Mouse (Mus musculus) embryonic facial prominence, embryonic 10.5 days (tissue): ENCODE data around the gene Abcc1. TPM values are rescaled to one million over a fixed set of nuclear protein-coding genes. Genes with fewer than 3 reads are reported as not detected.

Experiments
- DNase-seq: peaks from one replicate; pipeline ENCODE4 v3.0.0-alpha.2; 2017; ENCODE audit warnings: low spot score
- H3K27ac ChIP-seq: fragments of 300-500 bp; sonication (generic); replicated peaks from 2 replicates; pipeline ENCODE4 v1.5.1; 2016; ENCODE audit warnings: mild to moderate bottlenecking
- H3K27me3 ChIP-seq: fragments of 300-500 bp; sonication (generic); replicated peaks from 2 replicates; pipeline ENCODE4 v1.6.1; 2016; ENCODE audit warnings: low read depth, mild to moderate bottlenecking; ENCODE audit not compliant: poor library complexity, severe bottlenecking
- H3K36me3 ChIP-seq: fragments of 300-500 bp; sonication (generic); replicated peaks from 2 replicates; pipeline ENCODE4 v1.6.1; 2016; ENCODE audit warnings: mild to moderate bottlenecking, moderate library complexity
- H3K4me1 ChIP-seq: fragments of 300-500 bp; sonication (generic); 2 replicates; pipeline ENCODE4 v1.6.1; 2016
- H3K4me3 ChIP-seq: fragments of 300-500 bp; sonication (generic); 2 replicates; pipeline ENCODE4 v1.5.1; 2016; ENCODE audit warnings: mild to moderate bottlenecking, moderate library complexity
- H3K9me3 ChIP-seq: fragments of 300-500 bp; sonication (generic); 2 replicates; pipeline ENCODE4 v1.6.1; 2016; ENCODE audit warnings: mild to moderate bottlenecking
- WGBS: fragments of 180-500 bp; shearing (Covaris S2); methylation state at CpG from one replicate; pipeline ENCODE4 v1.1.7; 2016; 5-methylcytosine and 5-hydroxymethylcytosine counted together
- polyA plus RNA-seq: library from polyadenylated mRNA; unstranded; fragments of >200 nt; fragmentation: Nextera tagmentation; extraction: Ambion mirVana; gene quantifications from 2 replicates; pipeline ENCODE4 v1.2.1, GENCODE M21; 2016

Gene Abcc1
- polyA plus RNA-seq, 1 experiment from 2014 or later, result 12.1 TPM

GRCm38 (mm10) chr16:14422081-14422480, 60.7 kb downstream of the Abcc1 start:
- H3K4me1 ChIP-seq, result no peaks in the 10 kb centered on the region
- no peak overlapping the region for H3K27ac ChIP-seq
- no peaks in the 10 kb centered on the region for H3K9me3 ChIP-seq
- no peak overlapping the region for H3K4me3 ChIP-seq
- H3K36me3 ChIP-seq, result peaks cover 35% of the 10 kb centered on the region
- 96% methylated on average over 3 of the region's 3 CpGs for WGBS
- no peak for DNase-seq
- no peaks in the 10 kb centered on the region for H3K27me3 ChIP-seq

- Histone ChIP-seq H3K4me1 (no peaks in the 10 kb centered on the region), H3K9me3 (no peaks in the 10 kb centered on the region), H3K27me3 (no peaks in the 10 kb centered on the region), H3K27ac (no peak overlapping the region), H3K4me3 (no peak overlapping the region), H3K36me3 (peaks cover 23% of the 10 kb centered on the region)
- WGBS, result 87% methylated on average over 6 of the region's 6 CpGs
- DNase-seq, result no peak
Measured at GRCm38 (mm10) chr16:14429371-14429770, 68.0 kb downstream of the Abcc1 start.

GRCm38 (mm10) chr16:14432996-14433395, 71.6 kb downstream of the Abcc1 start:
- Histone ChIP-seq H3K36me3 (peaks cover 40% of the 10 kb centered on the region), H3K4me1 (no peaks in the 10 kb centered on the region), H3K27ac (no peak overlapping the region), H3K27me3 (no peaks in the 10 kb centered on the region), H3K9me3 (no peaks in the 10 kb centered on the region), H3K4me3 (no peak overlapping the region)
- WGBS, result 95% methylated on average over 5 of the region's 5 CpGs
- DNase-seq, result no peak

DNA sequence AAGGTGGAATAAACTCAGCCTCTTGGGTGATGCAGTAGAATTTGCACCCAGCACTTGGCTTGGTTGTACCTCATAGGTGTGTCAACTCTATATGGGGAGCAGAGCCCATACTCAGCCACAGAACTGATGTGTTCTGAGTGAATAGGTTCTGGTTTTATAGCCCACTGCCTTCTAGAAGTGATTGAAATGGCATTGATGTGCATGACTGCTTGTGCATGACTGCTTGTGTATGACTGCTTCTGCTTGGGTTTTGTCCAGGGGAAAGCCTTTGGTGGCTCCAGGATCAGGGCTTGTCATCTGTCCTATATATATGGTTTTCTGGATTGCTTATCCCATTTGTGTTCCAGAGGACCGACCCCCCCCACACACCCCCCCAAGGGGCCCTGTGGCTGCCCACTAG, 74.2 kb downstream of the Abcc1 start:
- Histone ChIP-seq H3K4me1 (no peaks in the 10 kb centered on the region), H3K4me3 (no peak overlapping the region), H3K27ac (no peak overlapping the region), H3K36me3 (peaks cover 45% of the 10 kb centered on the region), H3K27me3 (no peaks in the 10 kb centered on the region), H3K9me3 (no peaks in the 10 kb centered on the region)
- WGBS, result 96% methylated on average over 1 of the region's 1 CpGs
- DNase-seq, result no peak

DNA sequence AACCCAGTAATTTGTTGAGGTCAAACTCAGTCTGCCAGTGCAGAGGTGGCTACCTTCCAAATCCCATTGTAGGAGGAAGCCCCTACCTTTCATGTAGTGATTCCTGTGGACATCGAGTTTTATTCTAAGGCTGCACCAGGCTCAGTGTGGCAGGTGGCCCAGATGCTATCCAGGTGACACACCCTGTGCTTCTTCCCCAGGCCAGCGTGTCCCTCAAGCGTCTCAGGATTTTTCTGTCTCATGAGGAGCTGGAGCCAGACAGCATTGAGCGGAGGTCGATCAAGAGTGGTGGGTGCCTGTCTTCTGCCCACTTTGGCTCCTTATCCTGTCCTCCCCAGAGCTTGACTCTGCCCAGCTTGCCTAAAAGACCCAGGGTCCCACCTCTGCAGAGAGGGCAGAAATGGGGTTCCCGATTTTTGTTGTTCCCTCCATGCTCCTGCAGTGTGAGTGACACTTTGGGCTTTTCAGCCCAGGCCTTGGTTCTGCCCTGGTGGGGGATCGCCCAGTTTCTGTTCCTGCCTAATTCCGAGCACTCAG, 76.2 kb downstream of the Abcc1 start:
- Histone ChIP-seq H3K27me3 (no peaks in the 10 kb centered on the region), H3K4me3 (no peak overlapping the region), H3K27ac (no peak overlapping the region), H3K9me3 (no peaks in the 10 kb centered on the region), H3K36me3 (peaks cover 47% of the 10 kb centered on the region), H3K4me1 (no peaks in the 10 kb centered on the region)
- 96% methylated on average over 8 of the region's 8 CpGs for WGBS
- DNase-seq, result no peak

GRCm38 (mm10) chr16:14438561-14438960, 77.2 kb downstream of the Abcc1 start:
- no peaks in the 10 kb centered on the region for H3K4me1 ChIP-seq
- peaks cover 57% of the 10 kb centered on the region for H3K36me3 ChIP-seq
- no peaks in the 10 kb centered on the region for H3K27me3 ChIP-seq
- H3K27ac ChIP-seq, result no peak overlapping the region
- no peaks in the 10 kb centered on the region for H3K9me3 ChIP-seq
- H3K4me3 ChIP-seq, result no peak overlapping the region
- WGBS, result 91% methylated on average over 7 of the region's 7 CpGs
- DNase-seq, result no peak

DNA sequence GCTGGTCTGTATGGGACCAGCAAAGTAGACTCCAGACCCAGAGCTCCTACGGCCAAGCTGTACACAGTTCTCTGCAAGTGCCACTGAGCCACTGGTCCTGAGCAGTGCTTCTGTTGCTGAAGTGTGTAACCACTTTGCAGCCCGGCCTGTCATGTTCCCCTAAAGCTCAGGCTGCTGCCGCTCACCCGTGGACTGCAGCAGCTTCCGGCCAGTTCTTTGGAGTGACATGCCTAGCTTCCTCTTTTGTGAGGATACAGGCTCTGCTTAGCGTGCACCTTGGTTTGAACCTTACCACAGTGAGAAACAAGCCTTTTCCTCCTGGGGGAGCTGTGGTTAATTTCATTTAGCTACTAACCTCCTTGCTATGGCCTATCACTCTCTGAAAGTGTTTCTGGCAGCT, 77.7 kb downstream of the Abcc1 start:
- Histone ChIP-seq H3K27ac (no peak overlapping the region), H3K27me3 (no peaks in the 10 kb centered on the region), H3K4me3 (no peak overlapping the region), H3K4me1 (no peaks in the 10 kb centered on the region), H3K36me3 (peaks cover 58% of the 10 kb centered on the region), H3K9me3 (no peaks in the 10 kb centered on the region)
- no peak for DNase-seq
- WGBS, result 90% methylated on average over 6 of the region's 6 CpGs

DNA sequence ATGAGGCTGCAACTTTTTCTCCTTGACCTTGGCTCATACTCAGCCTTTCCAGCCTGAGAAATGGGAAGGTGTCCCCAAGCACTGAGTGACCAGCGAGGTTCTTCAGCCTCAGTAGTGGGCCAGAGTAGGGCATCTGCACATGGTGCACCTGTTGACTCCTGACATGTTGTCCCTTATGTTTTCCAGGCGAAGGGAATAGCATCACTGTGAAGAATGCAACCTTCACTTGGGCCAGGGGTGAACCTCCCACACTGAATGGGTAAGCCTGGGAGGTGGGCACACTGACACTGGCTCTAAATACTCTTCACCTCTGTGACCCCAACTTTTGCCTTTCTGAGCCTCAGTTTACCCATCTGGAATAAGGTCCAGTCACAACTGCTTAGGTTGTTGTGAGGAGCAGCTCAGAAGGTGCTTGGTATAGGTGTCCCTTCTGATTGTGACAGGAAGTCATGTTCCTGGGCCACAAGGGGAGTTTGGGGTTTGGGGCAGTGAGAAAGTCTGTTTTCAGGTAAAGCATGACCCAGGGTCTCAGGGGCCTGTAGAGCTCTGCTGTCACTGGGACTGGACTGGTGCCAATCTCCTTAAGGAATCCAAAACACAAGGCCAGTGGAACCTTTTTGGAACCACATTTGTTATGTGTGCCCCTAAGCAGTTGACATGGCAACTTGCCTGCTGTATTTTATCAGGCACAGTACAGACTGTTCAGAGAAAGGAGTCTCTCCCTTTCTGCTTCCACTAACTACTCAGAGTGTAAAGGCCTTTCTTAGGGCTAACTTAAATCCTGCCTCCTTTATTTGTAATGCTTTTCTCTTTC, 78.7 kb downstream of the Abcc1 start:
- Histone ChIP-seq H3K4me3 (no peak overlapping the region), H3K36me3 (peaks cover 58% of the 10 kb centered on the region), H3K27me3 (no peaks in the 10 kb centered on the region), H3K4me1 (no peaks in the 10 kb centered on the region), H3K27ac (no peak overlapping the region), H3K9me3 (no peaks in the 10 kb centered on the region)
- no peak for DNase-seq
- WGBS, result 90% methylated on average over 2 of the region's 2 CpGs

DNA sequence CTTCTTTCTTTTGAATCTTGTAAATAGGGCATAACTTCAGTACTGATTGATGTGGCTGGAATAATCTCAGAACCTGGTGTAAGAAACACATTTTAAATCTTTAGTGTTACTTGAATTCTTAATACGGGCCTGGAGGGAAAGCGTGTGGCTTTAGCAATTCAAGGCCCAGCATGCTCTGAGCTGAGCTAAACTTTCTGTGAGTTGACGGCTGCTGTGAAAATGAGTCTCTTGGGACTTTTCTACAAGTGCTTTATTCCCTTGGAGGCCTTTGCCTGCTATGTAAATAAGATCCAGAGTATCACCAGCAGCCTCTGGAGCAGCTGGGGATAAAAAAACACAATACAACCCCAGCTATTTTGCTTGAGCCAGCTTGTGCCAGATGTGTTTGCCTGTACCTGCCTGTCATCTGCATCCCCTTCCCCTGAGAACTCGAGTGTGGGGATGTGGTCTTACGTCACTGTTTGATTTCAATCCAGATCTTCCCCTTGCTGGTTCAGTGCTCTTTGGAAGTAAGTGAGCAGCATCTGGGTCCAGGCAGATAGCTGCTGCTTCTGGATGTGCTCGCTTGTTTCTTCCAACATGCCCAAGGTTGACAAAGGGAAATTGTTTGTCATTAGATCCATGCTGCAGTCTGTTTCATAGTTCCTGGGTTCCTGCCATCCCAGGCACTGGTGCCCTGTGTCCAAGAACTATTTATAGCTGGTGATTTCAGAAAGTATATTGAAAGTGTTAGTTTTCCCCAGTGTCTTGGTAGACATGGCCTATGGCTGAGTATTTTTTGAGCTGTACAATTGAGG, 82.9 kb downstream of the Abcc1 start:
- DNase-seq, result no peak
- no peaks in the 10 kb centered on the region for H3K4me1 ChIP-seq
- 69% methylated on average over 6 of the region's 6 CpGs for WGBS
- H3K27ac ChIP-seq, result no peak overlapping the region
- no peaks in the 10 kb centered on the region for H3K9me3 ChIP-seq
- H3K36me3 ChIP-seq, result peaks cover 67% of the 10 kb centered on the region
- no peak overlapping the region for H3K4me3 ChIP-seq
- no peaks in the 10 kb centered on the region for H3K27me3 ChIP-seq

- no peaks in the 10 kb centered on the region for H3K4me1 ChIP-seq
- WGBS, result 91% methylated on average over 6 of the region's 6 CpGs
Measured at GRCm38 (mm10) chr16:14445197-14445596, 83.8 kb downstream of the Abcc1 start.

GRCm38 (mm10) chr16:14447366-14447765, 86.0 kb downstream of the Abcc1 start:
- DNase-seq, result no peak
- no peaks in the 10 kb centered on the region for H3K9me3 ChIP-seq
- 91% methylated on average over 4 of the region's 4 CpGs for WGBS
- peaks cover 69% of the 10 kb centered on the region for H3K36me3 ChIP-seq
- H3K4me3 ChIP-seq, result no peak overlapping the region
- no peaks in the 10 kb centered on the region for H3K4me1 ChIP-seq
- no peaks in the 10 kb centered on the region for H3K27me3 ChIP-seq
- no peak overlapping the region for H3K27ac ChIP-seq

More at GRCm38 (mm10) chr16:14445197-14445596, 83.8 kb downstream of the Abcc1 start:
- no peak for DNase-seq
- Histone ChIP-seq H3K4me3 (no peak overlapping the region), H3K27ac (no peak overlapping the region), H3K36me3 (peaks cover 68% of the 10 kb centered on the region), H3K27me3 (no peaks in the 10 kb centered on the region), H3K9me3 (no peaks in the 10 kb centered on the region)

GRCm38 (mm10) chr16:14448307-14448706, 86.9 kb downstream of the Abcc1 start:
- DNase-seq, result no peak
- Histone ChIP-seq H3K9me3 (no peaks in the 10 kb centered on the region), H3K27ac (no peak overlapping the region), H3K4me3 (no peak overlapping the region), H3K4me1 (no peaks in the 10 kb centered on the region), H3K36me3 (peaks cover 61% of the 10 kb centered on the region), H3K27me3 (no peaks in the 10 kb centered on the region)
- WGBS, result 91% methylated on average over 8 of the region's 8 CpGs

- Histone ChIP-seq H3K36me3 (peaks cover 67% of the 10 kb centered on the region), H3K27ac (no peak overlapping the region), H3K4me3 (no peak overlapping the region), H3K4me1 (no peaks in the 10 kb centered on the region), H3K9me3 (no peaks in the 10 kb centered on the region), H3K27me3 (no peaks in the 10 kb centered on the region)
- WGBS, result 89% methylated on average over 4 of the region's 4 CpGs
- no peak for DNase-seq
Measured at GRCm38 (mm10) chr16:14449861-14450260, 88.5 kb downstream of the Abcc1 start.
